Mouse (Mus musculus) common myeloid progenitor, adult 5-6 weeks (primary cell): Measurements from ENCODE around the gene Cyp1b1. TPM values are rescaled to one million over a fixed set of nuclear protein-coding genes. Genes with fewer than 3 reads are reported as not detected.
A peak's percentile ranks its signal among the peaks of the same experiment; 100 is the strongest.

Source experiments
- ATAC-seq: replicated peaks from 2 replicates; pipeline ENCODE4 v1.8.0; 2016; ENCODE audit warnings: low read depth, mild to moderate bottlenecking, moderate TSS enrichment, inconsistent platforms; ENCODE audit not compliant: poor library complexity, severe bottlenecking
- total RNA-seq: library from RNA; stranded (forward); fragments of 200-1000, 187-1606 nt; gene quantifications from 2 replicates; pipeline ENCODE4 v1.2.3, GENCODE M21; 2017

Gene Cyp1b1
- total RNA-seq, 1 experiment from 2014 or later = 0.14 TPM

- no peak for ATAC-seq
These were observed 429 bp downstream of the Cyp1b1 start for GRCm38 (mm10) chr17:79714368-79714895.

- peak; percentile 45 for ATAC-seq
These were observed 1.1 kb downstream of the Cyp1b1 start for GRCm38 (mm10) chr17:79713643-79714367.

- ATAC-seq = peak; percentile 40
These were observed 1.6 kb downstream of the Cyp1b1 start for GRCm38 (mm10) chr17:79713276-79713642.

- no peak for ATAC-seq
These were observed 2.3 kb downstream of the Cyp1b1 start for GRCm38 (mm10) chr17:79712536-79712935.

- no peak for ATAC-seq
These were observed 2.9 kb downstream of the Cyp1b1 start for GRCm38 (mm10) chr17:79711944-79712343.

GRCm38 (mm10) chr17:79710246-79710842 lies 4.5 kb downstream of the Cyp1b1 start:
- ATAC-seq = no peak

- no peak for ATAC-seq
These were observed 5.1 kb downstream of the Cyp1b1 start for GRCm38 (mm10) chr17:79709718-79710117.

- ATAC-seq = no peak
These were observed 6.7 kb downstream of the Cyp1b1 start for GRCm38 (mm10) chr17:79708168-79708567.

- ATAC-seq = no peak
These were observed 9.0 kb downstream of the Cyp1b1 start for GRCm38 (mm10) chr17:79705671-79706455.

GRCm38 (mm10) chr17:79700871-79701270 lies 14.0 kb downstream of the Cyp1b1 start:
- ATAC-seq = no peak

- ATAC-seq = no peak
These were observed 15.7 kb downstream of the Cyp1b1 start for GRCm38 (mm10) chr17:79699197-79699596.

- no peak for ATAC-seq
These were observed 19.3 kb downstream of the Cyp1b1 start for GRCm38 (mm10) chr17:79695541-79695940.

- ATAC-seq = no peak
These were observed 19.8 kb downstream of the Cyp1b1 start for GRCm38 (mm10) chr17:79695106-79695505.

GRCm38 (mm10) chr17:79670837-79671236 lies 44.0 kb downstream of the Cyp1b1 start:
- no peak for ATAC-seq

- no peak for ATAC-seq
These were observed 50.8 kb downstream of the Cyp1b1 start for GRCm38 (mm10) chr17:79664106-79664417.

- ATAC-seq = peak; percentile 71
These were observed 51.3 kb downstream of the Cyp1b1 start for GRCm38 (mm10) chr17:79663393-79664105.

GRCm38 (mm10) chr17:79661848-79662247 lies 53.0 kb downstream of the Cyp1b1 start:
- peak; percentile 42; the same call in 1 of the 2 replicates for ATAC-seq

GRCm38 (mm10) chr17:79661387-79661786 lies 53.5 kb downstream of the Cyp1b1 start:
- 0 out of 2 replicates have a peak, but pooled peaks have one; percentile 54 for ATAC-seq

- no peak for ATAC-seq
These were observed 56.0 kb downstream of the Cyp1b1 start for GRCm38 (mm10) chr17:79658863-79659262.

GRCm38 (mm10) chr17:79658452-79658851 lies 56.4 kb downstream of the Cyp1b1 start:
- ATAC-seq = no peak
